Mouse (Mus musculus): ENCODE measurements around the gene Gm31371.

DNA sequence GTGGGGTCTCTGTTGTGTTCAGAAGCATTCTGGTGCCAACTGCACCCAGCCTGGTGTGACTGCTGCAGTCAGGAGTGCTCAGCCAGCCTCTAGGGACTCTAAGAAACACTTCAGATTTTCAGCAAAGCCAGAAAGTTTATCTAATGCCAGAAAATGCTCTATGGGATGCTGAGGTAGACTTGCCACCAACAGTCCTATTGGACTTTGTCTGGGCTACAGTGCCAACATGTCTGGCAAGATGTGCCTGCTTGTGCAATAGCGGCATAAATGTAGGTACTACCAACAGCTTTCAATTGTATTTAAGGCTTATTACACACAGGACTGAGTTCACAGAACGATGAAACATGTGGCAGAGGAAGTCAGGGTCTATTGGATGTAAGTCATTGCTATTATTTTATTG, 57.7 kb downstream of the Gm31371 start:
- TF ChIP-seq CTCF (IDR thresholded peaks at IDR 0.05; ENCODE audit: extremely low read depth, insufficient read length, insufficient replicate concordance, low read depth, low read length) (no peak), POLR2A (IDR thresholded peaks at IDR 0.05; ENCODE audit: low read depth, low read length) (no peak)

All from small intestine, adult 2 months (tissue).